24 mouse cellular contexts compared by ENCODE assay signal in genomic region chr12:117084702-117085409, GRCm38 (mm10).
DNase-seq lines count a peak whose midpoint lies in the region; ATAC-seq lines count a peak whose summit lies in the region.
"Had no signal": no experiment of that assay in that cellular context is flagged by ENCODE, and none has a peak within 500 bp of the region (broad histone marks: within the 10 kb centered on the region; RNA-seq: fewer than 3 reads in every experiment).

No protein-coding gene starts in this region.

- WGBS in embryonic facial prominence, embryonic 10.5 days: 54% methylated on average over 5 of the region's 5 CpGs
- 14% methylated on average over 5 of the region's 5 CpGs for WGBS in forebrain, embryonic 12.5 days
- 43% methylated on average over 5 of the region's 5 CpGs for WGBS in hindbrain, embryonic 15.5 days
- WGBS in midbrain, embryonic 14.5 days: 18% methylated on average over 5 of the region's 5 CpGs

- no peaks in the 10 kb centered on the region for H3K36me3 ChIP-seq in embryonic facial prominence, embryonic 10.5 days (replicated peaks)
- no peaks in the 10 kb centered on the region for H3K36me3 ChIP-seq in forebrain, embryonic 12.5 days (replicated peaks)
- H3K36me3 ChIP-seq in hindbrain, embryonic 15.5 days: no peaks in the 10 kb centered on the region
- H3K36me3 ChIP-seq in midbrain, embryonic 14.5 days (ENCODE audit: control insufficient read depth, insufficient read depth, low read length): no peaks in the 10 kb centered on the region
- H3K36me3 ChIP-seq: heart, embryonic 15.5 days; kidney, embryonic 15.5 days; limb, embryonic 10.5 days; stomach, embryonic 15.5 days had no signal

- H3K4me2 ChIP-seq in forebrain, embryonic 12.5 days: peak overlapping the region; percentile 13; the same call in 1 of the 2 replicates
- H3K4me2 ChIP-seq in hindbrain, embryonic 15.5 days: no peak overlapping the region
- peak overlapping the region; percentile 18; the same call in 1 of the 2 replicates for H3K4me2 ChIP-seq in midbrain, embryonic 14.5 days (ENCODE audit: low read length)
- H3K4me2 ChIP-seq: heart, embryonic 15.5 days; kidney, embryonic 15.5 days; stomach, embryonic 15.5 days had no signal

- no peaks in the 10 kb centered on the region for H3K9me3 ChIP-seq in embryonic facial prominence, embryonic 10.5 days
- no peaks in the 10 kb centered on the region for H3K9me3 ChIP-seq in forebrain, embryonic 12.5 days
- no peaks in the 10 kb centered on the region for H3K9me3 ChIP-seq in hindbrain, embryonic 15.5 days
- no peaks in the 10 kb centered on the region for H3K9me3 ChIP-seq in midbrain, embryonic 14.5 days (ENCODE audit: control insufficient read depth, low read length)
- H3K9me3 ChIP-seq: heart, embryonic 15.5 days; kidney, embryonic 15.5 days; limb, embryonic 10.5 days; stomach, embryonic 15.5 days had no signal

- H3K9ac ChIP-seq in forebrain, embryonic 12.5 days: no peak overlapping the region
- H3K9ac ChIP-seq in hindbrain, embryonic 15.5 days: no peak overlapping the region
- H3K9ac ChIP-seq in midbrain, embryonic 14.5 days (replicated peaks; ENCODE audit: low read length): no peak overlapping the region
- H3K9ac ChIP-seq: heart, embryonic 15.5 days; kidney, embryonic 15.5 days; stomach, embryonic 15.5 days had no signal

- peak; percentile 57 for ATAC-seq in forebrain, embryonic 12.5 days (ENCODE audit: low FRiP score)
- no peak for ATAC-seq in hindbrain, embryonic 15.5 days (ENCODE audit: low FRiP score, low read depth)
- no peak; the same call in 1 of the 2 replicates for ATAC-seq in midbrain, embryonic 14.5 days (ENCODE audit: low FRiP score, low TSS enrichment)
- ATAC-seq: intestine, postnatal 0 days had no signal

- peaks cover 12% of the 10 kb centered on the region for H3K4me1 ChIP-seq in embryonic facial prominence, embryonic 10.5 days
- peaks cover 27% of the 10 kb centered on the region for H3K4me1 ChIP-seq in forebrain, embryonic 12.5 days
- peaks cover 22% of the 10 kb centered on the region for H3K4me1 ChIP-seq in hindbrain, embryonic 15.5 days (replicated peaks)
- H3K4me1 ChIP-seq in midbrain, embryonic 14.5 days (ENCODE audit: control insufficient read depth, insufficient read depth, low read length): peaks cover 30% of the 10 kb centered on the region
- H3K4me1 ChIP-seq: kidney, embryonic 15.5 days; limb, embryonic 10.5 days; stomach, embryonic 15.5 days had no signal

- H3K4me3 ChIP-seq in embryonic facial prominence, embryonic 10.5 days: no peak overlapping the region
- no peak overlapping the region for H3K4me3 ChIP-seq in forebrain, embryonic 12.5 days (replicated peaks)
- no peak overlapping the region for H3K4me3 ChIP-seq in hindbrain, embryonic 15.5 days
- H3K4me3 ChIP-seq in midbrain, embryonic 14.5 days (replicated peaks; ENCODE audit: low read depth, low read length): no peak overlapping the region
- H3K4me3 ChIP-seq: gastrocnemius, adult 2 months; heart, embryonic 15.5 days; kidney, embryonic 15.5 days; left cerebral cortex, adult 2 months; limb, embryonic 10.5 days; stomach, embryonic 15.5 days had no signal

- peak overlapping the region; percentile 35; the same call in 1 of the 2 replicates for H3K27ac ChIP-seq in embryonic facial prominence, embryonic 10.5 days (replicated peaks)
- H3K27ac ChIP-seq in forebrain, embryonic 12.5 days: peak overlapping the region; percentile 80
- peak overlapping the region; percentile 53; the same call in 1 of the 2 replicates for H3K27ac ChIP-seq in hindbrain, embryonic 15.5 days (replicated peaks)
- peak overlapping the region; percentile 87 for H3K27ac ChIP-seq in midbrain, embryonic 14.5 days (replicated peaks; ENCODE audit: low read depth, low read length)
- H3K27ac ChIP-seq: gastrocnemius, adult 2 months; heart, embryonic 15.5 days; kidney, embryonic 15.5 days; left cerebral cortex, adult 2 months; limb, embryonic 10.5 days; stomach, embryonic 15.5 days had no signal

- DNase-seq in embryonic facial prominence, embryonic 10.5 days (ENCODE audit: low spot score): no peak
- no peak for DNase-seq in midbrain, embryonic 14.5 days
- DNase-seq in lung, adult 18-20 months: no peak
- no peak for DNase-seq in adrenal gland, postnatal 36 days
- no peak for DNase-seq in ovary, adult 18-20 months (ENCODE audit: low spot score)
- DNase-seq: B cell, adult 2 months; cerebellum, adult 18-20 months; cerebellum, postnatal 36 days; gastrocnemius, adult 2 months; heart, adult 18-20 months; heart, postnatal 4 days; kidney, postnatal 4 days; layer of hippocampus, adult 9-11 months; lung, adult 2 months; thymus, adult 18-20 months; thymus, postnatal 4 days had no signal

- no peaks in the 10 kb centered on the region for H3K27me3 ChIP-seq in embryonic facial prominence, embryonic 10.5 days (replicated peaks; ENCODE audit: low read depth, poor library complexity, severe bottlenecking)
- no peaks in the 10 kb centered on the region for H3K27me3 ChIP-seq in forebrain, embryonic 12.5 days
- H3K27me3 ChIP-seq in hindbrain, embryonic 15.5 days: no peaks in the 10 kb centered on the region
- no peaks in the 10 kb centered on the region for H3K27me3 ChIP-seq in midbrain, embryonic 14.5 days (ENCODE audit: control insufficient read depth, insufficient read depth, low read length)
- H3K27me3 ChIP-seq: heart, embryonic 15.5 days; kidney, embryonic 15.5 days; stomach, embryonic 15.5 days had no signal

Comparison
In these comparisons a context has a peak if more than half of its experiments do, and no peak if none do; other contexts are left out.
1. H3K27ac ChIP-seq: peak in every context shown above with its lines; median percentile 87 in midbrain, embryonic 14.5 days; 80 in forebrain, embryonic 12.5 days; 53 in hindbrain, embryonic 15.5 days; 35 in embryonic facial prominence, embryonic 10.5 days.